Mouse (Mus musculus) embryo, embryonic 10 days (tissue): ENCODE results near the gene Prpf8.
"Not testable (repeated sequence)": the region's sequence is repeated elsewhere in the genome, so short reads cannot be mapped to it uniquely, and the experiment has no call there.

Experiments
- DNase-seq: peaks from one replicate; pipeline ENCODE4 v3.0.0-alpha.2; 2015; ENCODE audit warnings: low spot score

Prpf8 gene

GRCm38 (mm10) chr11:75534286-75535033 is 47.8 kb downstream of the Prpf8 start:
- DNase-seq, result no peak

GRCm38 (mm10) chr11:75535106-75535795 is 48.6 kb downstream of the Prpf8 start:
- no peak for DNase-seq

- DNase-seq, result no peak
These were observed 49.8 kb downstream of the Prpf8 start for GRCm38 (mm10) chr11:75536255-75537024.

- DNase-seq, result no peak
These were observed 50.4 kb downstream of the Prpf8 start for GRCm38 (mm10) chr11:75537025-75537414.

GRCm38 (mm10) chr11:75537491-75538183 is 51.0 kb downstream of the Prpf8 start:
- DNase-seq, result peak; percentile 51

GRCm38 (mm10) chr11:75538184-75538969 is 51.8 kb downstream of the Prpf8 start:
- DNase-seq, result no peak

GRCm38 (mm10) chr11:75538970-75539299 is 52.3 kb downstream of the Prpf8 start:
- DNase-seq, result no peak

GRCm38 (mm10) chr11:75540209-75540608 is 53.6 kb downstream of the Prpf8 start:
- no peak for DNase-seq

GRCm38 (mm10) chr11:75540710-75541581 is 54.3 kb downstream of the Prpf8 start:
- no peak for DNase-seq

GRCm38 (mm10) chr11:75544713-75545112 is 58.1 kb downstream of the Prpf8 start:
- no peak for DNase-seq

- DNase-seq, result no peak
These were observed 59.4 kb downstream of the Prpf8 start for GRCm38 (mm10) chr11:75546057-75546456.

GRCm38 (mm10) chr11:75549658-75550111 is 63.1 kb downstream of the Prpf8 start:
- DNase-seq, result no peak

GRCm38 (mm10) chr11:75550200-75550946 is 63.8 kb downstream of the Prpf8 start:
- DNase-seq, result peak; percentile 43

GRCm38 (mm10) chr11:75551321-75551720 is 64.7 kb downstream of the Prpf8 start:
- DNase-seq, result no peak

- DNase-seq, result no peak
These were observed 65.4 kb downstream of the Prpf8 start for GRCm38 (mm10) chr11:75551961-75552441.

GRCm38 (mm10) chr11:75552906-75553482 is 66.4 kb downstream of the Prpf8 start:
- DNase-seq, result no peak

- not testable (repeated sequence) for DNase-seq
These were observed 69.4 kb downstream of the Prpf8 start for GRCm38 (mm10) chr11:75556006-75556405.

GRCm38 (mm10) chr11:75557142-75557541 is 70.5 kb downstream of the Prpf8 start:
- DNase-seq, result no peak

- no peak for DNase-seq
These were observed 71.5 kb downstream of the Prpf8 start for GRCm38 (mm10) chr11:75558101-75558500.
